Mouse (Mus musculus) hindbrain, embryonic 14.5 days (tissue): ENCODE measurements at regions not wholly inside any gene's neighbourhood (a gene's known extent, or its start where the extent isn't known, plus 50 kb on each side); places are given as distances from the start of the nearest gene placed in this dataset.
"Not testable (repeated sequence)": the region's sequence is repeated elsewhere in the genome, so short reads cannot be mapped to it uniquely, and the experiment has no call there.

Source experiments
- ATAC-seq: fragments of 200-750 bp; cut with Nextera tagmentation; 2 replicates; pipeline ENCODE4 v1.8.0; 2017; ENCODE audit warnings: moderate number of reproducible peaks, mild to moderate bottlenecking, moderate TSS enrichment, moderate library complexity; ENCODE audit not compliant: low FRiP score
- DNase-seq: peaks from one replicate; pipeline ENCODE4 v3.0.0-alpha.2; 2015; ENCODE audit warnings: low spot score
- H3K27ac ChIP-seq: fragments of 300-500 bp; sonication (generic); 2 replicates; pipeline ENCODE4 v1.5.1; 2014; ENCODE audit warnings: mild to moderate bottlenecking, moderate library complexity
- H3K27me3 ChIP-seq: fragments of 300-500 bp; sonication (generic); 2 replicates; pipeline ENCODE4 v1.6.1; 2014; ENCODE audit warnings: mild to moderate bottlenecking, low read length, mixed read lengths; ENCODE audit not compliant: control insufficient read depth, insufficient read depth
- H3K36me3 ChIP-seq: fragments of 300-500 bp; sonication (generic); replicated peaks from 2 replicates; pipeline ENCODE4 v1.6.1; 2014; ENCODE audit not compliant: control insufficient read depth, insufficient read depth
- H3K4me1 ChIP-seq: fragments of 300-500 bp; sonication (generic); replicated peaks from 2 replicates; pipeline ENCODE4 v1.6.1; 2014; ENCODE audit warnings: antibody characterized with exemption, low read length, mixed read lengths; ENCODE audit not compliant: control insufficient read depth, insufficient read depth
- H3K4me2 ChIP-seq: fragments of 300-500 bp; sonication (generic); replicated peaks from 2 replicates; pipeline ENCODE4 v1.6.1; 2014; ENCODE audit warnings: mild to moderate bottlenecking, moderate library complexity
- H3K4me3 ChIP-seq: fragments of 300-500 bp; sonication (generic); replicated peaks from 2 replicates; pipeline ENCODE4 v1.5.1; 2014; ENCODE audit warnings: mild to moderate bottlenecking, low read length
- H3K9ac ChIP-seq: fragments of 300-500 bp; sonication (generic); 2 replicates; pipeline ENCODE4 v1.6.1; 2014
- H3K9me3 ChIP-seq: fragments of 300-500 bp; sonication (generic); 2 replicates; pipeline ENCODE4 v1.6.1; 2016; ENCODE audit warnings: low read length; ENCODE audit not compliant: control insufficient read depth
- WGBS: fragments of 180-500 bp; shearing (Covaris S2); extraction: QIAGEN DNeasy Blood & Tissue Kit; methylation state at CpG from one replicate; pipeline ENCODE4 v1.1.7; 2014; 5-methylcytosine and 5-hydroxymethylcytosine counted together

GRCm38 (mm10) chr8:37112386-37112785 lies 119.0 kb downstream of the AI429214 start:
- not testable (repeated sequence) for H3K27me3 ChIP-seq, H3K9ac ChIP-seq, H3K27ac ChIP-seq, H3K4me3 ChIP-seq, ATAC-seq, H3K9me3 ChIP-seq, DNase-seq, H3K4me2 ChIP-seq, H3K36me3 ChIP-seq, H3K4me1 ChIP-seq

DNA sequence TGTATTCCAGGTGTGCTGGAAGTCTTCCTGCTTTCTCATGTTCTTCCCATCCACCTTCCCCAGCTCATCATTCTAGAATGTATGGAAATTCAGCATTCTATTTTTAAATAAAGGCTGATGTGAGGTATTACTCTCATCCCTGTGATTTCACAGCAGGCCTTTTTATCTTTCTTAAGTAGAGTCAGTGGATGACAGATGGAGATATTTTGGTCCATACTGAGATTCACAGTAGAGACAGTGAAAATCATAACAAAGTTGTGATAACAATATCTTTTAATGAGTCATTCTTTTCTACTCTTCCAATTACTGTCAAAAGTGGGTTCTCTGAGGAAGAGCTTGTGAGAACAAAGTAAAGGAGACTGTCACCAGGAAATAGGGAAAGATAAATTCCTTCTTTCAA lies 132.4 kb downstream of the AI429214 start:
- Histone ChIP-seq H3K9ac (no peak overlapping the region), H3K4me2 (no peak overlapping the region), H3K9me3 (peaks cover 5% of the 10 kb centered on the region), H3K27me3 (no peaks in the 10 kb centered on the region), H3K4me3 (no peak overlapping the region), H3K4me1 (no peaks in the 10 kb centered on the region), H3K27ac (no peak overlapping the region), H3K36me3 (no peaks in the 10 kb centered on the region)
- ATAC-seq = no peak
- no peak for DNase-seq

- 98% methylated on average over 1 of the region's 1 CpGs for WGBS
Measured at GRCm38 (mm10) chr8:37129670-37130069, 136.3 kb downstream of the AI429214 start.

DNA sequence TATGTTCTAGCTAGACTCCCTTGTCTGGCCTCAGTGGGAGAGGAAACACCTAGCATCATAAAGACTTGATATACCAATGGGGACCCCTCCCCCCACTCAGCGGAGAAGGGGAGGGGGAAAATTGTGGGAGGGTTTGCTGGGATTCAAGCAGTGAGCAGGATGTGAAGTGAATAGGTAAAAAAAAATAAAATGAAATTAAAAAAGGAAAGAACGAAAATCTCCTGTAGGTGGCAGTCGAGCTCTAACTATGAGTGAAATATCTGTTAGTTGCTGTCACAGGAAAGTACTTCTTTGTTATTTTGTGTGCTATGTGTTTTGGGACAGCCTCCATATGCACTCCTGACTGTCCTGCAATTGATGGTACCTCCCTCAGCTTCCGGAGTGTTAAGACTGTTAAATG lies 138.6 kb downstream of the AI429214 start:
- Histone ChIP-seq H3K27ac (no peak overlapping the region), H3K4me3 (no peak overlapping the region), H3K4me1 (no peaks in the 10 kb centered on the region), H3K4me2 (no peak overlapping the region), H3K36me3 (no peaks in the 10 kb centered on the region), H3K9me3 (no peaks in the 10 kb centered on the region), H3K9ac (0 out of 2 replicates have a peak overlapping the region, but pooled peaks have one; percentile 20), H3K27me3 (no peaks in the 10 kb centered on the region)
- peak; percentile 82 for DNase-seq
- 0 out of 2 replicates have a peak, but pooled peaks have one; percentile 43 for ATAC-seq
- 29% methylated on average over 4 of the region's 4 CpGs for WGBS

More at GRCm38 (mm10) chr8:37129670-37130069, 136.3 kb downstream of the AI429214 start:
- DNase-seq (no peak), ATAC-seq (no peak)
- no peak overlapping the region for H3K4me2 ChIP-seq
- no peaks in the 10 kb centered on the region for H3K36me3 ChIP-seq
- H3K9me3 ChIP-seq = no peaks in the 10 kb centered on the region
- no peak overlapping the region for H3K4me3 ChIP-seq
- no peak overlapping the region for H3K9ac ChIP-seq
- no peak overlapping the region for H3K27ac ChIP-seq
- H3K4me1 ChIP-seq = no peaks in the 10 kb centered on the region
- H3K27me3 ChIP-seq = no peaks in the 10 kb centered on the region

DNA sequence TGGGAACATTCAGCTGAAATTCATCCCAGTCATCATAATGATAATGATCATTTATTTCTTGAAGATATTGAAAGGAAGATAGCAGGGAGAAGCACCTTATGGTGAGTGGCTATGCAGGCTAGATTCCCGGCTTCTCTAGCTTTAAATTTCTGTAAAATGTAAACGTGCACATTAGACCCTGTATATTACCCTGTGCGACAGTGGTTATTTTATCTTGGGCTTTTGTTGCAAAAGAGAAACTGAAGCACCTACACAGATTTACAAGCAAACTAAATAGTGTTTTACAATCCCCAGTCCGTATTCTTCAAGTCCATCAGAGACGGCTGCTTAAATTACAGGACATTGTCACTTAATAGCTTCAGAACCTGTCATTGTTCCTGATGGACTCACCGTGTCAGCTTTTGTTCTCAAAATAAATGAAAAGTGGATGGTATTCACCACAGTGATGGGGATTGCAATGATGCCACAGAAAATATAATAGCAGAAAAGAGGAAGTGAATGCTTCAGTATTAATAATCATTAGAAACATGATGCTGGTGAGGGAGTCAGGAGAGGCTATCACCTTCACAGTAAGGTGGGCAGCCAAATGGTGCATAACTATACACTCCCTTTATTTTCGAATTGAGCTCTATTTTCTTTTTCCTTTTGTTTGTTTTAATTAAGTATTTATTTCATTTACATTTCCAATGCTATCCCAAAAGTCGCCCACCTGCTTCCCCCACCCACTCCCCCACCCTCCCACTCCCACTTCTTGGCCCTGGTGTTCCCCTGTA lies 141.0 kb downstream of the AI429214 start:
- no peak for DNase-seq
- no peak overlapping the region for H3K4me2 ChIP-seq
- H3K9me3 ChIP-seq = no peaks in the 10 kb centered on the region
- H3K4me1 ChIP-seq = no peaks in the 10 kb centered on the region
- WGBS = 66% methylated on average over 8 of the region's 8 CpGs
- no peak overlapping the region for H3K4me3 ChIP-seq
- ATAC-seq = no peak
- H3K9ac ChIP-seq = no peak overlapping the region
- H3K27me3 ChIP-seq = no peaks in the 10 kb centered on the region
- H3K27ac ChIP-seq = no peak overlapping the region
- H3K36me3 ChIP-seq = no peaks in the 10 kb centered on the region

DNA sequence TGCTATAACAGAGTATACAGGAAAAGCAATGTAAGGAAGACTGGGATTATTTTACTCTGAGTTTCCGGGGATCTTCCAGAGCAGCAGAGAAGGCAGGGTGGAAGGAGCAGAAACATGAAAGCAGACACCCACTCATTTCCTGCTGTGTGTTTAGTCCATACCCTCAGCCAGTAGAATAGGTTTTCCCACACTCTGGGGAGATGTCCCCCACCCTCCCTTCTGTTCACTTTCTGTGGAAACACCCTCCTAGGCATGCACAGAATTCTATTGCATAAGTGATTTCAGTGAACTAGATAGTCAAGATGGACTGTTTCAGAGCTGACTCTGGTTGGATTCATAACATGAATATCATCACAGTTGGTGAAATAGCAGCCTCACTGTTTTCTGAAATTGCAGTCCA lies 156.9 kb downstream of the AI429214 start:
- Histone ChIP-seq H3K4me1 (no peaks in the 10 kb centered on the region), H3K4me3 (no peak overlapping the region), H3K27ac (no peak overlapping the region), H3K36me3 (no peaks in the 10 kb centered on the region), H3K27me3 (no peaks in the 10 kb centered on the region), H3K4me2 (no peak overlapping the region), H3K9ac (no peak overlapping the region), H3K9me3 (no peaks in the 10 kb centered on the region)
- ATAC-seq = no peak
- no peak for DNase-seq
- 84% methylated on average over 1 of the region's 1 CpGs for WGBS

GRCm38 (mm10) chr8:37154361-37154760 lies 161.0 kb downstream of the AI429214 start:
- no peak overlapping the region for H3K4me3 ChIP-seq
- no peak overlapping the region for H3K4me2 ChIP-seq
- no peak overlapping the region for H3K27ac ChIP-seq
- H3K36me3 ChIP-seq = no peaks in the 10 kb centered on the region
- no peaks in the 10 kb centered on the region for H3K4me1 ChIP-seq
- H3K27me3 ChIP-seq = no peaks in the 10 kb centered on the region
- H3K9ac ChIP-seq = no peak overlapping the region
- ATAC-seq = no peak
- DNase-seq = no peak
- WGBS = 95% methylated on average over 7 of the region's 7 CpGs
- H3K9me3 ChIP-seq = no peaks in the 10 kb centered on the region

DNA sequence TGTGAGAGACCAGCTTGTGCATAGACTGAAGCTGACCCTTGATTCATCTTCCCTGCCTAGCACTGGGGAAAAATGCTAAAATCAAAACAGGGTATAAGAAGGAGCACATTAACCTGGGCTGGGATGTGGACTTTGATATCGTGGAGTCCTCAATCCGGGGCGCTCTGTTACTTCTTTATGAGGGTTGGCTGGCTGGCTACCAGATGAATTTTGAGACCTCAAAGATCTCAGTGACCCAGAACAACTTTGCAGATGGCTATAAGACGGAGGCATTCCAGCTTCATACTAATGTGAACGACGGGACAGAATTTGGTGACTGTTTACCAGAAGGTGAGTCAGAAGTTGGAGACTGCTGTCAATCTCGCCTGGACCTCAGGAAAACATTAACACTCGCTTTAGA lies 161.5 kb downstream of the AI429214 start:
- Histone ChIP-seq H3K27ac (no peak overlapping the region), H3K27me3 (no peaks in the 10 kb centered on the region), H3K4me1 (no peaks in the 10 kb centered on the region), H3K4me3 (no peak overlapping the region), H3K9me3 (no peaks in the 10 kb centered on the region), H3K9ac (no peak overlapping the region), H3K36me3 (no peaks in the 10 kb centered on the region), H3K4me2 (no peak overlapping the region)
- DNase-seq = no peak
- WGBS = 94% methylated on average over 8 of the region's 8 CpGs
- no peak for ATAC-seq

GRCm38 (mm10) chr8:37159481-37159880 lies 166.1 kb downstream of the AI429214 start:
- Histone ChIP-seq H3K4me1 (no peaks in the 10 kb centered on the region), H3K36me3 (no peaks in the 10 kb centered on the region), H3K4me3 (no peak overlapping the region), H3K27me3 (no peaks in the 10 kb centered on the region), H3K9me3 (no peaks in the 10 kb centered on the region), H3K27ac (no peak overlapping the region), H3K4me2 (no peak overlapping the region), H3K9ac (no peak overlapping the region)
- ATAC-seq = no peak
- WGBS = 6% methylated on average over 9 of the region's 9 CpGs
- peak; percentile 85 for DNase-seq

- Histone ChIP-seq H3K4me1 (no peaks in the 10 kb centered on the region), H3K9ac (no peak overlapping the region), H3K27me3 (no peaks in the 10 kb centered on the region), H3K27ac (no peak overlapping the region), H3K36me3 (no peaks in the 10 kb centered on the region), H3K9me3 (no peaks in the 10 kb centered on the region), H3K4me3 (no peak overlapping the region), H3K4me2 (no peak overlapping the region)
- DNase-seq (no peak), ATAC-seq (no peak)
- 94% methylated on average over 1 of the region's 1 CpGs for WGBS
Measured at GRCm38 (mm10) chr8:37196859-37197258, 203.5 kb downstream of the AI429214 start.
